Mouse (Mus musculus) CH12.LX (cell line): Measurements from ENCODE around the gene Mical3.
A peak's percentile ranks its signal among the peaks of the same experiment; 100 is the strongest.

Source experiments
- CTCF ChIP-seq, 2 experiments: IDR thresholded peaks in 1 of 2; conservative IDR thresholded peaks in 1 of 2; 2 replicates each; pipeline ENCODE4 v1.5.1; 2011 to 2012; ENCODE audit warnings: low read depth in 2 of 2, low read length in 2 of 2, improper control_type of control experiment in 1 of 2, inconsistent platforms in 1 of 2, mild to moderate bottlenecking in 1 of 2, moderate library complexity in 1 of 2
- EP300 ChIP-seq: IDR thresholded peaks from 2 replicates; pipeline ENCODE4 v1.6.1; 2011; ENCODE audit warnings: low read length, improper control_type of control experiment
- POLR2A ChIP-seq: IDR thresholded peaks from 2 replicates; pipeline ENCODE4 v1.6.1; 2011; ENCODE audit warnings: low read depth, mild to moderate bottlenecking, improper control_type of control experiment, low read length
- USF1 ChIP-seq: IDR thresholded peaks from 2 replicates; pipeline ENCODE4 v1.6.1; 2014; ENCODE audit warnings: low read depth, mild to moderate bottlenecking, inconsistent platforms, low read length, improper control_type of control experiment
- ZMIZ1 ChIP-seq: IDR thresholded peaks from 2 replicates; pipeline ENCODE4 v1.6.1; 2012; ENCODE audit warnings: low read depth, mild to moderate bottlenecking, inconsistent platforms, low read length, improper control_type of control experiment
- ZNF384 ChIP-seq: IDR thresholded peaks from 2 replicates; pipeline ENCODE4 v1.6.1; 2012; ENCODE audit warnings: low read depth, low read length, improper control_type of control experiment, inconsistent platforms

- no peak for TF ChIP-seq CTCF (conservative IDR thresholded peaks at IDR 0.05 in 1 of 2, IDR thresholded peaks at IDR 0.05 in 1 of 2; ENCODE audit: low read depth in 2 of 2, low read length in 2 of 2)
- no peak for TF ChIP-seq USF1
- TF ChIP-seq ZNF384 = peak; percentile 68
- TF ChIP-seq EP300 = 0 out of 2 replicates have a peak, but pooled peaks have one; percentile 20
- no peak; the same call in 1 of the 2 replicates for TF ChIP-seq POLR2A
- no peak for TF ChIP-seq ZMIZ1
Observed at GRCm38 (mm10) chr6:120933670-120934069, 197.1 kb downstream of the Mical3 start.
